Mouse (Mus musculus) forebrain, embryonic 12.5 days (tissue): ENCODE measurements at regions not wholly inside any gene's neighbourhood (a gene's known extent, or its start where the extent isn't known, plus 50 kb on each side); places are given as distances from the start of the nearest gene placed in this dataset.

Experiments used
- ATAC-seq: fragments of 200-750 bp; cut with Nextera tagmentation; 2 replicates; pipeline ENCODE4 v1.8.0; 2017; ENCODE audit warnings: moderate TSS enrichment; ENCODE audit not compliant: low FRiP score
- H3K27ac ChIP-seq: fragments of 300-500 bp; sonication (generic); 2 replicates; pipeline ENCODE4 v1.5.1; 2016; ENCODE audit warnings: mild to moderate bottlenecking
- H3K27me3 ChIP-seq: fragments of 300-500 bp; sonication (generic); 2 replicates; pipeline ENCODE4 v1.6.1; 2016; ENCODE audit warnings: mild to moderate bottlenecking
- H3K36me3 ChIP-seq: fragments of 300-500 bp; sonication (generic); replicated peaks from 2 replicates; pipeline ENCODE4 v1.6.1; 2016; ENCODE audit warnings: mild to moderate bottlenecking
- H3K4me1 ChIP-seq: fragments of 300-500 bp; sonication (generic); 2 replicates; pipeline ENCODE4 v1.6.1; 2016
- H3K4me2 ChIP-seq: fragments of 300-500 bp; sonication (generic); 2 replicates; pipeline ENCODE4 v1.6.1; 2016; ENCODE audit warnings: mild to moderate bottlenecking, moderate library complexity
- H3K4me3 ChIP-seq: fragments of 300-500 bp; sonication (generic); replicated peaks from 2 replicates; pipeline ENCODE4 v1.5.1; 2016; ENCODE audit warnings: mild to moderate bottlenecking
- H3K9ac ChIP-seq: fragments of 300-500 bp; sonication (generic); 2 replicates; pipeline ENCODE4 v1.6.1; 2016; ENCODE audit warnings: mild to moderate bottlenecking
- H3K9me3 ChIP-seq: fragments of 300-500 bp; sonication (generic); 2 replicates; pipeline ENCODE4 v1.6.1; 2016
- WGBS: fragments of 180-500 bp; shearing (Covaris S2); methylation state at CpG from one replicate; pipeline ENCODE4 v1.1.7; 2016; 5-methylcytosine and 5-hydroxymethylcytosine counted together

DNA sequence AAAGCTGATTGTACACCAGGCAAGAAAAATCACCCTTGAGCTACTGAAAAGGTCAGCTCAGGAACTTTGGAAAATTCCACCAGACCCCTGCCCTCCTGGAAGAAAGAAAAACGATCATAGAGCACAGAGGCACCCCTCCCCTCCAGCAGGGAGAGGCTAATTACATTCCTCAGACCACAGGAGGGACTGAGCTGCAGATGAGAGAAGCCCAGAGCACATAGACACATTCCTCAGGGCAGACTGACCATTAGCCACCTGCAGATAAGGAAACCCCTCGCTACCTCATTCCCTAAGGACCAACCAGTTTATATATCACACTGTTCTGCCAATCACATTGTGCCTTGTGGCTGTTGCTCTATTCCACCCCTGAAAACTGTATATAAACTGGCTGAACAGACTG is 230.3 kb downstream of the Parp8 start:
- 35% methylated on average over 2 of the region's 2 CpGs for WGBS
- H3K9me3 ChIP-seq: no peaks in the 10 kb centered on the region
- ATAC-seq: no peak

DNA sequence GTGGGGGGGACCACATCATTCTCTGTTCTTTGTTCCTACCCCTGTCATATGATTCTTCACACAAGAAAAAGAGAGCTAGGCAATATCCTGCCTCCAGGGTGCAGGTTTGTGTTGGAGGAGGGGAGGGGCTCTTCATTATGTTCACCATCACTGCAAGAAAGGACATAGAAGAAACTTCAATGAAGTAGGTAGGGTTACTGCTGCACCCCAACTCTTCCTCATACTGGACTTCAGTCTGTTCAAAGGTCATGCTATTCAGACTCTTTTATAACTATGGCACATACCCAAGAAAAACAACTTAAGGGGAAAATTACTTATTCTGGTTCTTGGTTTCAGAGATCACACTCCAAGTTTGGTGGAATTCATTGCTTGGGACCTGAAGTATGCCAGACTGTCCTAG is 243.7 kb downstream of the Parp8 start:
- no peaks in the 10 kb centered on the region for H3K36me3 ChIP-seq
- no peak overlapping the region for H3K4me3 ChIP-seq
- H3K27ac ChIP-seq: no peak overlapping the region
- no peaks in the 10 kb centered on the region for H3K9me3 ChIP-seq
- no peak overlapping the region for H3K4me2 ChIP-seq
- ATAC-seq: 0 out of 2 replicates have a peak, but pooled peaks have one; percentile 2
- H3K9ac ChIP-seq: no peak overlapping the region
- H3K4me1 ChIP-seq: no peaks in the 10 kb centered on the region
- no peaks in the 10 kb centered on the region for H3K27me3 ChIP-seq

More for the DNA sequence above, 230.3 kb downstream of the Parp8 start:
- no peak overlapping the region for H3K4me2 ChIP-seq
- no peak overlapping the region for H3K4me3 ChIP-seq
- no peaks in the 10 kb centered on the region for H3K4me1 ChIP-seq
- H3K27me3 ChIP-seq: no peaks in the 10 kb centered on the region
- H3K36me3 ChIP-seq: no peaks in the 10 kb centered on the region
- H3K27ac ChIP-seq: no peak overlapping the region
- no peak overlapping the region for H3K9ac ChIP-seq

DNA sequence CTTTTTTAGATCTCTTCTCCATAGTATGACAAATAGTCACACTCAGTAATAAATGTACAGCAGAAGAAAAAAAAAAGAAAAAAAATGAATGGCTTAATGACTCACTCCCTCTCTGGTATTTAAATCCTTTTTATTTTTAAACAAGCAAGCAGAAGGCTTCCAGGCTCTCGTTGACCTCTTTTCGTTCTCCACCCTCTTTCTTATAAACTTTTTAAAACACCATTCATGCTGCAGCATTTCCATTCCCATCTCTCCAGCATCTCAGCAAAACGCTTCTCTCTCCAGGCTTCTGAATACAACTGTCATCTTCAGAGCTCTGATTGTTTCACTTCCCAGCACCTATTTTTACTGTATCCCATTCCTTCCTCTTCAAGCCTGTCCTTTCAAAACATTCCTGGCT is 259.8 kb downstream of the Parp8 start:
- no peaks in the 10 kb centered on the region for H3K36me3 ChIP-seq
- no peak overlapping the region for H3K4me2 ChIP-seq
- WGBS: 77% methylated on average over 3 of the region's 3 CpGs
- no peak overlapping the region for H3K9ac ChIP-seq
- no peak overlapping the region for H3K4me3 ChIP-seq
- H3K27ac ChIP-seq: no peak overlapping the region
- ATAC-seq: no peak
- no peaks in the 10 kb centered on the region for H3K27me3 ChIP-seq
- no peaks in the 10 kb centered on the region for H3K9me3 ChIP-seq
- H3K4me1 ChIP-seq: no peaks in the 10 kb centered on the region

DNA sequence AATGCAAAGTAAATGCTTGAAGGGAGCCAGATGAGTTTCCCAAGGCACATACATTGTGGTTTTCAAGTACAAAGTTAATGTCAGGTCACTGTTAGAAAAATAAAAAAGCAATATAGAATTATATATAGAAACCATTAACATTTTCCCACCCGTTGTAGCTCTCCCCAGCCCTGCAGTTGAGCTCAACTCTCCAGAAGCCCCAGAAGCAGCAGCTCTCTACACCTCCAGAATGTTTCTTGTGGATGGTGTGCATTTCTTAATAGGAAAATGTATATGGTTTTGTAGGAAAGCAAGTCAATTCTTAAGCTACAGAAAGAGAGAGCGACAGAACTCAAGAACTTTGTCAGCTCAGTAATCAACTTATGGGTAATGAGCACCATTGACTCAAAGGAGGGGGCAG is 265.4 kb downstream of the Parp8 start:
- no peak for ATAC-seq
- 87% methylated on average over 2 of the region's 2 CpGs for WGBS
- Histone ChIP-seq H3K4me3 (no peak overlapping the region), H3K27me3 (no peaks in the 10 kb centered on the region), H3K27ac (no peak overlapping the region), H3K9me3 (no peaks in the 10 kb centered on the region), H3K36me3 (no peaks in the 10 kb centered on the region), H3K9ac (no peak overlapping the region), H3K4me2 (no peak overlapping the region), H3K4me1 (no peaks in the 10 kb centered on the region)

DNA sequence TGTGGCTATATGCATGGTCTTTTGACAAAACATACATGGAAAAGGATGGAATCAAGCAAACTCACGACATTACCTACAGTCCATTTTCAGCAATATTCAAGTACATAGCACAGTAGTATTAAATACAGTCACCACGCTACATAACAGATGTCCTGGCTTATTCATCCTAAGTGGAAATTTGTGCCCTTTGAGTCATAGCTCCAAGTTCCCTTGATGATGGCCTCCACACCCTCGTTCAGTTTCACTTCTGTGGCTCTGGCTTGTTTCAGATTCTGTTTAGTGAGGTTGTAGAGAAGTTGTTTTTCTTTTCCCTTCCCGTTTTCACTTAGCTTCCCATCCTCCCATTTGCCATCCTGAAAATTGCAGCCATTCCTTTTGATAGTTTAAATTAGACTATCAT is 284.5 kb downstream of the Parp8 start:
- Histone ChIP-seq H3K4me3 (no peak overlapping the region), H3K4me1 (no peaks in the 10 kb centered on the region), H3K27ac (no peak overlapping the region), H3K9ac (no peak overlapping the region), H3K27me3 (no peaks in the 10 kb centered on the region), H3K9me3 (no peaks in the 10 kb centered on the region), H3K36me3 (no peaks in the 10 kb centered on the region), H3K4me2 (no peak overlapping the region)
- WGBS: 83% methylated on average over 4 of the region's 4 CpGs
- ATAC-seq: no peak

DNA sequence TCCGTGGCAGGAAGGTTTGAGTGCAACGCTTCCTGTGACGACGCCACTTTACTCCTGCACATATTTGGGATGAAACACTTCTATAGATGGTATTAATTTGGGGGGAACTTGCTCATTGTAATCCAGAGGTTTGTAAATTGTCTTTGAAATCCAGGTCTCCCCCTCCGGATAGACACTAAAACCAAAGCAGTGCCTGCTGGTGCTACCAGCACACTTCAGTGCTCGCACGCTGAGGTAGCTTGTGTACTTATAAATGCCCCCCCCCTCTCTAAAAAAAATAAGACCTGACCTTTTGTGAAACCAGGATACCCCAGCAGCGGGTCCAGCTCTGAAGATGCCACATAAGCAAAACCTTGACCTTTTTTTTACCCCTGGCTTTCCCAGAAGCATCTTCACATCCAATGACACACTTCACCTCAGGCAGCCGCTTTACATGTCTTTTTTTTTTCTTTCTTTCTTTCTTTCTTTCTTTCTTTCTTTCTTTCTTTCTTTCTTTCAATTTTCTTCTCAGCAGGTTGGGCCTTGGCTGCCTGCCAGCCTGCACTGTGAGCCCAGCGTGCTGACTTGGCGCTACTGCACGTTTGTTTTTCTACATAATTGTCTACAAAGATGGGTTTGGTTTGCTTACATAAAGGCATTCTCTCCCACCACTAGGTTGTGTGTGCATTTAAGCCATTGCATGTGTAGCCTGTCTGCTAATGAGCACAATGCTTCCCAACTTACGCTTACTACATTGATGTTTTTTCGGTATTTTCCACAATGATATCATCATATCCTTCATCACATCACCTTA is 301.8 kb downstream of the Parp8 start:
- ATAC-seq: peak; percentile 57; the same call in 1 of the 2 replicates
- H3K9me3 ChIP-seq: no peaks in the 10 kb centered on the region
- H3K27me3 ChIP-seq: no peaks in the 10 kb centered on the region
- WGBS: 60% methylated on average over 14 of the region's 14 CpGs
- peaks cover 3% of the 10 kb centered on the region; the same call in 1 of the 2 replicates for H3K4me1 ChIP-seq
- no peak overlapping the region for H3K27ac ChIP-seq
- no peak overlapping the region for H3K4me3 ChIP-seq
- no peak overlapping the region for H3K4me2 ChIP-seq
- no peak overlapping the region for H3K9ac ChIP-seq
- H3K36me3 ChIP-seq: no peaks in the 10 kb centered on the region

DNA sequence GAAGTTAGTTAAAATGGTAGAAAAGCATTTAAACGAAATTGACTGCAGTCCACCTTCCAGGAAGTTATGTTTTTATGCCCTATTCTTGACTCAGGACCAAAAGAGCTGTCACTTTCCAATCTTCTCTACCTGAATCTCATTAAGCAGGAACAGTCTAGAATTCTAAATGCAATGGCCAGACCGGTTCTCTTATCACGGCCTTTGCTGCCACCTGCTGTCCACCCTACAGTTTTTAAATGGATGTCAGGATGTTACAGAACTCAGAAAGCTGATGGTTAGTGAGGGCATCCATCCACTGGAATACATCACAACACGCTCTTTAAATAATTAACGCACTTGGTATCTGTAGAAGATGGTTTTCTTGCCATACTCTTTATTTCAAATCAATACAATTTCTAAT is 310.5 kb downstream of the Parp8 start:
- H3K9ac ChIP-seq: no peak overlapping the region
- H3K4me1 ChIP-seq: peaks cover 20% of the 10 kb centered on the region
- no peaks in the 10 kb centered on the region for H3K9me3 ChIP-seq
- no peak overlapping the region for H3K4me3 ChIP-seq
- H3K4me2 ChIP-seq: no peak overlapping the region
- 14% methylated on average over 5 of the region's 5 CpGs for WGBS
- no peaks in the 10 kb centered on the region for H3K36me3 ChIP-seq
- H3K27ac ChIP-seq: no peak overlapping the region
- no peak for ATAC-seq
- H3K27me3 ChIP-seq: peaks cover 26% of the 10 kb centered on the region

DNA sequence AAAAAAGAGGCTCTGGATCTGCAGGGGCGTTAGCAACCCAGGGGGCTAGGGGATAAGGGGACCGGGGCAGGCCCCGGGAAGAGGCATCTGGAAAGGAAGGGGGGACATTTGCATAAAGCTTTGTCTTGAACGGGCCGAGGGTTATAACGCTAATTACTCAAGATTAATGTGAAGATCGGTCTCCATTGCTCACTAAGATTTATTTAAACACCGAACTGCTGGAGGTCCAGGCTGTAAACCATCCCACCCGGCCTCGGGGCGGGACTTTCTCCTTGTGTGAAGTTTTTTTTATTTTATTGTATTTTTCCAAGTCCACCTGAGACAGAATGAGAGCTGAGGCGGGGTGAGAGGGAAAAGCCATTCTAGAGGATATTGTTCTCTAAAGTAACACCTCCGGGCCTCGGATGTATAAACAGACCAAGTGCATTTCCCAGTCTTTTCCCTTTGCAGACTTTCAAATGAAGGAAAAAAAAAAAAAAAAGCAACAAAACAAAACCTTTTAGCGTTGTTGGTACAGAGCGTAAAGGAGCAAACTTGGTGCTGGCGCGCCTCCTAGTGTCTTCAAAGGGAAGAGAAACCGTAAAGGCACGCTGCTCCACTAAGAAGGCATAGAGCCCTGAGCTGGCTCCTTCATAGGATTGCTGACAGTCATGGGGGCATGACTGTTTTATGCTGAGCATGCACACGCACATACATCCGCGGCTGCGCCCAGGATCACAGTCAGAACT is 313.3 kb downstream of the Parp8 start:
- peak; percentile 82 for ATAC-seq
- Histone ChIP-seq H3K27ac (peak overlapping the region; percentile 61), H3K4me3 (peak overlapping the region; percentile 34), H3K36me3 (no peaks in the 10 kb centered on the region), H3K27me3 (peaks cover 48% of the 10 kb centered on the region), H3K4me2 (peak overlapping the region; percentile 63), H3K4me1 (peaks cover 43% of the 10 kb centered on the region), H3K9me3 (no peaks in the 10 kb centered on the region), H3K9ac (peak overlapping the region; percentile 36)
- WGBS: under 1% methylated on average over 24 of the region's 24 CpGs

DNA sequence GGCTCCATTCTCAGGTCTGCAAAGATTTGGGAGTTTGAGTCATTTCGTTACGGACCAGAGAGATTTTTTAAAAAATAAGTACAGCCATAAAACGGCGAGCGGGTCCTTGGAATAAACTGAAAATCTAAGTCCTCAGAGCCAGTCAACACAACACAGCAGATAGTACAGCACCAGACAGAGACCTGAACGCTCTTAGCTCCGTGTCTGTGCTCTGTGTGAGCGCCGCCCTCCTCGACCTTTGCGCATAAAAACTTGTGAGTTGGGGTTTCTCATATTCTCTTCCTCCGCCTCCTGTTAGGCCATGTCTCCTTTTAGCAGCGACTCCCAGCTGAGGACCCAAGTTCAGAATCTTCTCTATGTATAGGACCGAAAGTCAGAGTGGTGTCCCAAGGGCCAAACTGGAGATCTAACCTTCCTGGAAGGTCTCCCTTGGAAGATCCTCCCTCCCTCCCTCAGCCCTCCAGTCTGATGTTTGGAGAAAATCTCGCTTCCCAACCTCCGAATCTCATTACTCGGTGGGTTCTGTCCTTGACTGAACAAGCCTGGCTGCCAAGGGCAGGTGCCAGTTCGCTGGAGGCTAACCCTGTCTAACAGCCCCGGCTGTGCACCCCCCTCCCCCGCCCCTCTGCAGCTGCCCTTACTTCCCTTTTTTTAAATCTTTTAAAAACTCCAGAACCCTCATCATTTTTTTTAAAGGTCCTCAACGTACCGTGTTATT is 314.0 kb downstream of the Parp8 start:
- peak overlapping the region; percentile 61 for H3K27ac ChIP-seq
- peak overlapping the region; percentile 63 for H3K4me2 ChIP-seq
- peak overlapping the region; percentile 34 for H3K4me3 ChIP-seq
- peaks cover 50% of the 10 kb centered on the region for H3K4me1 ChIP-seq
- H3K9me3 ChIP-seq: no peaks in the 10 kb centered on the region
- peak; percentile 67 for ATAC-seq
- 2% methylated on average over 22 of the region's 22 CpGs for WGBS
- H3K36me3 ChIP-seq: no peaks in the 10 kb centered on the region
- peaks cover 55% of the 10 kb centered on the region for H3K27me3 ChIP-seq
- peak overlapping the region; percentile 36 for H3K9ac ChIP-seq

DNA sequence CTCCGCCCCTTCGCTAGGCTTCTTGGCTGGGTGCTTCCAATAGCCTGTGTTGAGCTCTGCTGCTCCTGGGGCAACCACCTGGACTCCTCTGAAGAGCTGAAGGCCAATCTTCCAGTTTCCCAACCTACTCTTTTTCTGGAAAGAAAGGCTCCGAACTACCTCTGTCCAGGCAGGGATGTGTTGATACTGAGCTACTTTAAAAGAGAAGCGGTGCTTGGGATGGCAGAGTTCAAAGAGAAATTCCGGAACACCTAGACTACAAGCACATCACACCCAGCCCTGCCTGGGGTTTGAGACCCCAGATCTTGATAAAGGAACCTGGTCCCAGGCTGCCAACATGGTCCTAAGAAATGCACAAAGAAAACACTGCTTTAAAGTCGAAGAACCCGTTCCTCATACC is 315.7 kb downstream of the Parp8 start:
- H3K4me1 ChIP-seq: peaks cover 57% of the 10 kb centered on the region

DNA sequence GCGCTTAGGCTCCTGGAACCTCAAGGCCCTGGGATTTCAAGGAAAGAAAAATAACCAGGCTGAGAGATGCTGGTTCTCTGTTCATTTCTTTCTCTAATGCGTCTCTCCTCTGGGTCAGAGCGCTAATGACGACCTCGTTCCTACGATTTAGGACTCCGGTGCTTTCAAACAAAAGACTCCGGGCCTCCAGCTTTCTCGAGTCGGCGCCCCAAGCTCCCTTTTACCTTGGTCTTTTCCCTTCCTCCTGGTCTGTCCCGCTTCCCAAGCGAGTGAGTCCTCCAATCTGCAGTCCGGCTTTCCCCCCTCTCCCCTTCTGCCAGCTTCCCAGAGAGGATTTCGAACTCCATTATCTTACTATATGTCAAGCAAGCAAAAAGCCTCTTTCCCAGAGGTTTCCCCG is 316.5 kb downstream of the Parp8 start:
- peak overlapping the region; percentile 77 for H3K27ac ChIP-seq
- H3K36me3 ChIP-seq: no peaks in the 10 kb centered on the region
- WGBS: under 1% methylated on average over 16 of the region's 16 CpGs
- H3K4me1 ChIP-seq: peaks cover 57% of the 10 kb centered on the region
- peak overlapping the region; percentile 21 for H3K4me3 ChIP-seq
- no peak for ATAC-seq
- peak overlapping the region; percentile 29; the same call in 1 of the 2 replicates for H3K9ac ChIP-seq
- H3K9me3 ChIP-seq: no peaks in the 10 kb centered on the region
- H3K4me2 ChIP-seq: peak overlapping the region; percentile 66
- H3K27me3 ChIP-seq: peaks cover 68% of the 10 kb centered on the region

More for the DNA sequence above, 315.7 kb downstream of the Parp8 start:
- H3K9ac ChIP-seq: no peak overlapping the region
- 0 out of 2 replicates have a peak overlapping the region, but pooled peaks have one; percentile 77 for H3K27ac ChIP-seq
- H3K27me3 ChIP-seq: peaks cover 67% of the 10 kb centered on the region
- 10% methylated on average over 7 of the region's 7 CpGs for WGBS
- 0 out of 2 replicates have a peak overlapping the region, but pooled peaks have one; percentile 66 for H3K4me2 ChIP-seq
- H3K36me3 ChIP-seq: no peaks in the 10 kb centered on the region
- ATAC-seq: no peak
- H3K4me3 ChIP-seq: no peak overlapping the region
- H3K9me3 ChIP-seq: no peaks in the 10 kb centered on the region

DNA sequence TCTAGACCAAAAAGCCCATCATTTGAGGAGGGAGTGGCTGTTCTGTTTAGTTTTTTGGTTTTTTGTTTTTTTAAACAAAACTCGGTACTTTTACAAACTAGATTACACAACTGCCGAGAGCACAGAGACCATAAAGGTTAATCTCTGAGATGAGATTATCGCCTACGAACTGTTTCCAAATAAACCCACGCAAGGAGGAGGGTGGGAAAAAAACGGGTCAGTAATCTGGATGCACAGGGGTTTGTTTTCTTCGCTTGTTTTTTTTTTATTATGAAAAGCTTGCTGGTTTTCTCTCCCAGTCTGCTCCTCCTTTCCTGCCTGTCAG is 316.9 kb downstream of the Parp8 start:
- H3K27ac ChIP-seq: peak overlapping the region; percentile 77
- peaks cover 68% of the 10 kb centered on the region for H3K27me3 ChIP-seq
- H3K4me1 ChIP-seq: peaks cover 57% of the 10 kb centered on the region
- WGBS: 2% methylated on average over 7 of the region's 7 CpGs
- H3K4me2 ChIP-seq: peak overlapping the region; percentile 66
- peak overlapping the region; percentile 21 for H3K4me3 ChIP-seq
- no peak for ATAC-seq
- no peaks in the 10 kb centered on the region for H3K36me3 ChIP-seq
- no peaks in the 10 kb centered on the region for H3K9me3 ChIP-seq
- peak overlapping the region; percentile 45; the same call in 1 of the 2 replicates for H3K9ac ChIP-seq
